Mouse (Mus musculus) embryonic facial prominence, embryonic 15.5 days (tissue): ENCODE results near the gene Supt20. TPM values are rescaled to one million over a fixed set of nuclear protein-coding genes. Genes with fewer than 3 reads are reported as not detected.

ENCODE experiments used
- ATAC-seq: fragments of 200-750 bp; cut with Nextera tagmentation; 2 replicates; pipeline ENCODE4 v1.8.0; 2017; ENCODE audit warnings: low read depth, moderate TSS enrichment; ENCODE audit not compliant: insufficient number of reproducible peaks, low FRiP score, low TSS enrichment
- H3K27ac ChIP-seq: fragments of 300-500 bp; sonication (generic); replicated peaks from 2 replicates; pipeline ENCODE4 v1.5.1; 2015; ENCODE audit warnings: mild to moderate bottlenecking, inconsistent platforms
- H3K27me3 ChIP-seq: fragments of 300-500 bp; sonication (generic); 2 replicates; pipeline ENCODE4 v1.6.1; 2015; ENCODE audit warnings: inconsistent platforms
- H3K36me3 ChIP-seq: fragments of 300-500 bp; sonication (generic); 2 replicates; pipeline ENCODE4 v1.6.1; 2015; ENCODE audit warnings: mild to moderate bottlenecking, inconsistent platforms
- H3K4me1 ChIP-seq: fragments of 300-500 bp; sonication (generic); 2 replicates; pipeline ENCODE4 v1.6.1; 2015; ENCODE audit warnings: inconsistent platforms
- H3K4me2 ChIP-seq: fragments of 300-500 bp; sonication (generic); replicated peaks from 2 replicates; pipeline ENCODE4 v1.6.1; 2015; ENCODE audit warnings: mild to moderate bottlenecking, inconsistent platforms
- H3K4me3 ChIP-seq: fragments of 300-500 bp; sonication (generic); replicated peaks from 2 replicates; pipeline ENCODE4 v1.5.1; 2015; ENCODE audit warnings: mild to moderate bottlenecking, inconsistent platforms
- H3K9ac ChIP-seq: fragments of 300-500 bp; sonication (generic); 2 replicates; pipeline ENCODE4 v1.6.1; 2015; ENCODE audit warnings: inconsistent platforms
- H3K9me3 ChIP-seq: fragments of 300-500 bp; sonication (generic); replicated peaks from 2 replicates; pipeline ENCODE4 v1.6.1; 2016; ENCODE audit warnings: inconsistent platforms
- WGBS: fragments of 180-500 bp; shearing (Covaris S2); methylation state at CpG from one replicate; pipeline ENCODE4 v1.1.7; 2015; 5-methylcytosine and 5-hydroxymethylcytosine counted together
- polyA plus RNA-seq: library from polyadenylated mRNA; unstranded; fragments of >200 nt; fragmentation: Nextera tagmentation; extraction: Ambion mirVana; gene quantifications from 2 replicates; pipeline ENCODE4 v1.2.1, GENCODE M21; 2015

Gene Supt20
- polyA plus RNA-seq, 1 experiment from 2014 or later: 107 TPM

DNA sequence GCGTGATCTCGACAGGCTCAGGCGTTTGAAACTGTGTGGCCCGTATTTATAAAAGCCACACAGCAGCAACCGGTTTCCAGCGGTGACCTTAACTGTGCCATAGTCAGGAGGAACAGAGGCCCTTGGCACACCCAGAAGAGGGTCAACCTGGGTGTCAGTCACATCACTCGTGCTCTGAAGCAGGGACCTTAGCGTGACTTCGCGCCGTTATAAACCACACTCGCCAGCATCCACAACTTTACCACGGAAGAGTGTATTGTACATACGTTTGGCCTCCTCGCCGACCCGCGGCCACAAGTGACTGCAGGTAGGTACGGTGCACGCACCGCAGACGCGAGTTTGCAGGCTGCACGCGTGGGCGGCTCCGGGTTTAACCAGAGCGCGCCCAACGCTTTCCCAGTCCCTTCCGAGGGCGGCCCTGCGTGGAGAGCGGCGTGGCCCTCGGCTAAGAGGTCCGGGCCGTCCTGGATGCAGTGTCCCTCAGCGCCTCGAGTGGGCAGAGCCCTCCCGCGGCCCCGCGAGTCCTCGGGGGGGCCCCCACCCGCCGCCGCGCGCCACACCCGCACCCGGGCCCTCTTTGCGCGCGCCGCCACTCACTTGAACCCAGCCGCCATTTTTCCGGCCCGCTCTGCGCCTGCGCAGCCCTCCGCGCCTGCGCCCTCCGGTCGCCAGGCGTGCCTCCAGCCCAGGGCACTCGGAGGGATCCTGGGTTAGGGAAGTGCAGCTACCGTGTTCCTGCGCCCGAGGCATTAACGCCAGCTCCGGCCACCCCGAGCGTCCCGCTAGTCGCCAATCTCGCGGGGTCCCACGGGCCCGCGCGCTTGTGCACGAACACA is 42.0 kb downstream of the Supt20 start:
- Histone ChIP-seq H3K4me3 (peak overlapping the region; percentile 94), H3K9ac (peak overlapping the region; percentile 83), H3K36me3 (peaks cover 49% of the 10 kb centered on the region), H3K27me3 (no peaks in the 10 kb centered on the region), H3K4me2 (peak overlapping the region; percentile 77), H3K4me1 (peaks cover 5% of the 10 kb centered on the region; the same call in 1 of the 2 replicates), H3K9me3 (no peaks in the 10 kb centered on the region), H3K27ac (peak overlapping the region; percentile 100)
- WGBS: under 1% methylated on average over 84 of the region's 84 CpGs
- peak; percentile 94 for ATAC-seq

DNA sequence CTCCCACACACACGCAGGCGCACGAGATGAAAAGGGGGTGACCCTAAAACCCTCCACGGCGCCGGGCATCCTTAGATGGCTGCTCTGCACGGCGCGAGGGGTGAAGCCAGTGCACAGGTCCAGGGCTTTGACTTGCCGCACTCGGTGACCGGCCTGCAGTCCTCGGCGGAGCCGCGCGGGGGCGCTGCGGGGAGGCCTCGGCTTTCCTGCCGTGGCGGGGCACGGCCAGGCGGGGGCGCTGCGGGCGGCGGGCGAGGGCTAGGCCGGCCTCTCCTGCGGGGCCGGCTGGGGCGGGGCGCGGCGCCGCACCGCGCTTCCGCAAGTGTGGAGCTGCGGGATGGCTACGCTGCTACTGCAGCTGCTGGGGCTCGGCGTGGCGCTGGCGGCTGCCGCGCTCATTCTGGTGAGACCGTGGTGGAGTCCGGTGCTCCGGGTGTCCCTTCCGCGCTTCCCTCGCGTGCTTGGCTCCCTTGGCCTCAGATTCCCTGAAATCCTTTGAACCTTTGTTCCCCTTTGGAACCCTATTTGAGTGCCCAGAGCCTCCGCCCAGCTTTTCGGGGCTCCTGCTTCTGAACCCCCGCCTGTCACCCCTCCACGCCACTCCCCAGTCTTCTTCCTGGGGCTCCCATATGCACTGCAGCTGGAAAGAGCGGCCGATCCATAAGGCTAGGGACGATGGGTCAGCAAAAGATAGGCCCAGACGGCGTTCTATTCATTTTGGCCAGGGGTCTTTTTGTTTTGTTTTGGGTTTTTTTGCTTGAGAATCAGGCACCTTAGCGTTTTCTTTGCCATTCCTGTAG is 42.8 kb downstream of the Supt20 start, which contains the start of the genes Exosc8 and Alg5:
Gene Exosc8, minus strand, starts transcription at position 147 of the 800 bp plus-strand sequence.
Gene Alg5, plus strand, starts transcription at position 293 of the 800 bp plus-strand sequence.
- Histone ChIP-seq H3K36me3 (peaks cover 45% of the 10 kb centered on the region), H3K9me3 (no peaks in the 10 kb centered on the region)

GRCm38 (mm10) chr3:54736101-54736927 is 43.7 kb downstream of the Supt20 start:
- H3K4me2 ChIP-seq: peak overlapping the region; percentile 77
- no peaks in the 10 kb centered on the region for H3K9me3 ChIP-seq
- peak overlapping the region; percentile 94 for H3K4me3 ChIP-seq
- no peaks in the 10 kb centered on the region for H3K27me3 ChIP-seq
- peak overlapping the region; percentile 100 for H3K27ac ChIP-seq
- peak overlapping the region; percentile 83 for H3K9ac ChIP-seq
- no peak for ATAC-seq
- WGBS: 50% methylated on average over 18 of the region's 18 CpGs
- H3K36me3 ChIP-seq: peaks cover 45% of the 10 kb centered on the region
- peaks cover 5% of the 10 kb centered on the region; the same call in 1 of the 2 replicates for H3K4me1 ChIP-seq

More for the DNA sequence above, 42.8 kb downstream of the Supt20 start, which contains the start of the genes Exosc8 and Alg5:
- H3K27ac ChIP-seq: peak within 1 kb of the TSS; percentile 100
- H3K9ac ChIP-seq: peak within 1 kb of the TSS; percentile 83
- H3K27me3 ChIP-seq: no peaks in the 10 kb centered on the region
- ATAC-seq: peak; percentile 91
- peak within 1 kb of the TSS; percentile 77 for H3K4me2 ChIP-seq
- WGBS: under 1% methylated on average over 65 of the region's 65 CpGs
- peaks cover 5% of the 10 kb centered on the region; the same call in 1 of the 2 replicates for H3K4me1 ChIP-seq
- H3K4me3 ChIP-seq: peak within 1 kb of the TSS; percentile 94

DNA sequence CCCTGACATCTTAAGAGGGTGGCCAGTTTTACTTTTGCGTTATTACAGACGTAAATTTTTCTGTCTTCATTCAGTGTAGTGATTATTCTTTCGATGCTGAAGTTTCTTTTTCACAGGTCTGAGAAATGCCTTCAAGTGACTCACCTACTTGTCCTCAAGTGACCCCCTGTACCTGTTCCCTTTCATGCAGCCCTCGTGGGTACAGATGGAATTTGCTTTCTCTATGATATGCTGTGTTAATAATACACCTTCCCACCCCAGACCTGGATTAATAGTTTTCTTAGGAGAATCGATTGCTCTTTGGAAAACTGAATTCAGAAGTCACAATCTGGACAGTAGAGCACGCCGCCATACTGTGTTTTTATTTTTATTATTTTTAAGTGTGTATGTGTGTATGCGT is 44.7 kb downstream of the Supt20 start:
- 94% methylated on average over 8 of the region's 8 CpGs for WGBS
- peaks cover 45% of the 10 kb centered on the region for H3K36me3 ChIP-seq

GRCm38 (mm10) chr3:54741965-54742364 is 49.4 kb downstream of the Supt20 start:
- Histone ChIP-seq H3K9ac (no peak overlapping the region), H3K27ac (no peak overlapping the region), H3K9me3 (no peaks in the 10 kb centered on the region), H3K36me3 (peaks cover 83% of the 10 kb centered on the region), H3K4me1 (no peaks in the 10 kb centered on the region), H3K4me2 (no peak overlapping the region), H3K4me3 (no peak overlapping the region), H3K27me3 (no peaks in the 10 kb centered on the region)
- WGBS: 96% methylated on average over 11 of the region's 11 CpGs
- no peak for ATAC-seq

More for the DNA sequence above, 44.7 kb downstream of the Supt20 start:
- H3K4me1 ChIP-seq: peaks cover 5% of the 10 kb centered on the region; the same call in 1 of the 2 replicates
- H3K27ac ChIP-seq: no peak overlapping the region
- ATAC-seq: no peak
- H3K4me3 ChIP-seq: no peak overlapping the region
- H3K27me3 ChIP-seq: no peaks in the 10 kb centered on the region
- H3K9ac ChIP-seq: no peak overlapping the region
- no peaks in the 10 kb centered on the region for H3K9me3 ChIP-seq
- no peak overlapping the region for H3K4me2 ChIP-seq

- Histone ChIP-seq H3K4me2 (no peak overlapping the region), H3K9ac (no peak overlapping the region), H3K4me3 (no peak overlapping the region), H3K27me3 (no peaks in the 10 kb centered on the region), H3K27ac (no peak overlapping the region), H3K9me3 (no peaks in the 10 kb centered on the region), H3K36me3 (peaks cover 97% of the 10 kb centered on the region), H3K4me1 (no peaks in the 10 kb centered on the region)
- 51% methylated on average over 5 of the region's 5 CpGs for WGBS
- no peak for ATAC-seq
Measured at GRCm38 (mm10) chr3:54745799-54746198, 53.2 kb downstream of the Supt20 start.

GRCm38 (mm10) chr3:54753411-54753810 is 60.8 kb downstream of the Supt20 start:
- Histone ChIP-seq H3K9ac (no peak overlapping the region), H3K27ac (no peak overlapping the region), H3K9me3 (no peaks in the 10 kb centered on the region), H3K4me1 (peaks cover 19% of the 10 kb centered on the region), H3K4me2 (no peak overlapping the region), H3K27me3 (peaks cover 5% of the 10 kb centered on the region; the same call in 1 of the 2 replicates), H3K36me3 (peaks cover 28% of the 10 kb centered on the region), H3K4me3 (no peak overlapping the region)
- WGBS: 80% methylated on average over 4 of the region's 4 CpGs
- no peak for ATAC-seq

DNA sequence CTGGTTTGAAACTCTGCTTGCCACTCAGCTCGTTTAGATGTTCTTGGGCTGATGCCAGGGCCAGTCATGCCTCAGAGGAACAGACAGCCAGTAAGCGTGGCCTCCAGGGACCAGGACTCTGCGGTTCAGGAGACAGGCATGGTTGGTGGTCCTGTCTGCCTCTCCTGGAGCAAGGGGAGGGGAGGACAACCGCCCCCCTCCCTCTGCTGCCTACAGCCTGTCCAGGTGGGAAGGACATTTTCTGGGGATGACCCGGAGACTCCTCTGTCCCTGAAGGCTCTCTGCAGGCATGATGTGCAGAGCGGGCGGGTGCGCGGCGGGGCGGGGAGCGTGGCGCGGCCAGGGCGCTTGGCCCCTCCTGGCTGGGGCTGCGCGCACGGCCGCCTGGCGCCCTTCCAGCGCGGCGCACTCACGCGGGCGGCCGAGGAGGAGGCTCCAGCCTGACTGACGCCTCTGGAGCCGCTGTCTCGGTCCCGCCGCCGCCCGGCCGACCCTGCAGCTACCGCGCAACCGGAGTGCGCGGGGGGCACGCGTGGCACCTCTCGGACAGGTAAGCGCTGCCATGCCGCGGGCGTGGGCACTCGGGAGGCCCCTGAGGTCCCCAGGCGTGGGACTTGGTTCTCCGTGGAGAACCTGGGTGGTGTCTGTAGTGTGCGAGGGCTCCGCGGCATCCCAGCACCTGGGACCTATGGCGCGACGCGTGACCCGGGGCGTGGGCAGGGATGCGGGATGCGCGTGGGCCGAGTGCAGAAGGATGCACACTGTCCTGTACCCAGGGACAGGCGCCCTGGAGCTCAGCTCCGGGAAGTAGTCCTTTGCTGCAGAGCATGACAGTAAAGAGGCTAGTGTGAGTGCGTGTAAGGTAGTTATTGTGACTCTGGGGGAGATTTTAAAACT is 62.8 kb downstream of the Supt20 start, which contains the start of gene Smad9:
Gene Smad9, plus strand, starts transcription at position 438 of the 897 bp plus-strand sequence.
- peak within 1 kb of the TSS; percentile 74 for H3K27ac ChIP-seq
- peaks cover 9% of the 10 kb centered on the region for H3K36me3 ChIP-seq
- peaks cover 19% of the 10 kb centered on the region for H3K4me1 ChIP-seq
- H3K9me3 ChIP-seq: no peaks in the 10 kb centered on the region
- peak within 1 kb of the TSS; percentile 57 for H3K9ac ChIP-seq
- ATAC-seq: peak; percentile 74
- H3K4me3 ChIP-seq: peak within 1 kb of the TSS; percentile 67
- WGBS: under 1% methylated on average over 64 of the region's 66 CpGs
- H3K4me2 ChIP-seq: peak within 1 kb of the TSS; percentile 99
- H3K27me3 ChIP-seq: peaks cover 5% of the 10 kb centered on the region; the same call in 1 of the 2 replicates

GRCm38 (mm10) chr3:54756058-54756457 is 63.5 kb downstream of the Supt20 start:
- Histone ChIP-seq H3K27me3 (peaks cover 5% of the 10 kb centered on the region; the same call in 1 of the 2 replicates), H3K9ac (no peak overlapping the region), H3K27ac (peak overlapping the region; percentile 74), H3K4me1 (peaks cover 19% of the 10 kb centered on the region), H3K9me3 (no peaks in the 10 kb centered on the region), H3K4me3 (peak overlapping the region; percentile 67), H3K36me3 (peaks cover 3% of the 10 kb centered on the region; the same call in 1 of the 2 replicates), H3K4me2 (peak overlapping the region; percentile 99)
- WGBS: 3% methylated on average over 11 of the region's 11 CpGs
- peak; percentile 65; the same call in 1 of the 2 replicates for ATAC-seq
